Mouse (Mus musculus): ENCODE measurements around the gene Zic2. TPM values are rescaled to one million over a fixed set of nuclear protein-coding genes. Genes with fewer than 3 reads are reported as not detected.

The Zic2 gene
- polyA plus RNA-seq, 1 experiment from 2014 or later: 5.7 TPM

DNA sequence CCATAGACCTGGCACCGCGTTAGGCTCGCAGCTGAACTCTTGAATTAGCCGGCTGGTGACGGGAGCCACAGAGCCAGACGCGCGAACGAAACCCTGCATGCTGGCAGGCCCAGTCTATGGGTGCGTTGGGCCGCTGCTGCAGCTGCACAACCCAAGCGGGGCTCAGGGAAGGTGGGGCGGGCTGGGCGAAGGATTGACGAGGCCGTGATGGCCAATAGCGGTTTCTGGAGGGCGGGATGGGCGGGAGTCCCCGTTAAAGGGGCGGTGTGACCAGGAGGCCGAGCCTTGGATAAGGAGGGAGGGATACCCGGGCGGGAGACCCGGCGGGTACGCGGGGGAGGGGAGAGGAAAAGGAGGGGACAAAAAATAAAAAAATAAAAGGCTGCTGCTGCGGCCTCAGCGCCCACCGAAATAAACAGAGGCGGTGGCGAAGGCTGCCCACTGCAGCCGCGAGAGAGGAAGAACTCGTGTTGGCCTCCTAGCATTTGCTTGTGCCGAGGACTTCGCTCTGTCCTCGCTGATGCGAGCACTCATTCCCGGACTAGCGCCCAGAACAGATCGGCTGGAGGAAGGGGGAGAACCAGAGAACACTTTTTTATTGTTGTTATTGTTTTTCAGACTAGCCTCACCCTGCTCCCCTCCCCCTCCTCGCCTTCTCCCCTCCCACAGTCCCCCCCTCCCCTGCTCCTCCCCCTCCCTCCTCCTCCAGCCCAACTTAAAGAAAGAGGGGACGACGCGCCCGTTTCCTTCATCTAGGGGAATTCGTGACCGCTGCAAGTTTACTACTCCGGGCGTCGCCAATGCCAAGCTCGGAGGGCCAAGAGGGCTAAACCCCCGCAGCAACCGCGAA, 969 bp upstream of the Zic2 start:
- peaks cover 98% of the 10 kb centered on the region for H3K27me3 ChIP-seq (ENCODE audit: low read depth, poor library complexity, severe bottlenecking)

DNA sequence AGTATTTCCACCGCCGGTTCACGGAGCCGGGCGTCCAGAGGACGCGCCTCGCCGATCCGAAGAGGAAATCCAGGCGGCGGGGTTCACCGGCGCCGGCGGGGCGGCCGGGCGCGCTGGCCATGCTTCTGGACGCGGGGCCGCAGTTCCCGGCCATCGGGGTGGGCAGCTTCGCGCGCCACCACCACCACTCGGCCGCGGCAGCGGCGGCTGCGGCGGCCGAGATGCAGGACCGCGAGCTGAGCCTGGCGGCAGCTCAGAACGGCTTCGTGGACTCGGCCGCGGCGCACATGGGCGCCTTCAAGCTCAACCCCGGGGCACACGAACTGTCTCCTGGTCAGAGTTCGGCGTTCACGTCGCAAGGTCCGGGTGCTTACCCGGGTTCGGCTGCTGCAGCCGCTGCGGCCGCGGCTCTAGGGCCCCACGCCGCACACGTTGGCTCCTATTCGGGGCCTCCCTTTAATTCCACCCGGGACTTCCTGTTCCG, 364 bp downstream of the Zic2 start:
- WGBS: under 1% methylated on average over 65 of the region's 65 CpGs
- peaks cover 22% of the 10 kb centered on the region for H3K36me3 ChIP-seq
- H3K4me3 ChIP-seq: peak overlapping the region; percentile 82
- DNase-seq (ENCODE audit: low spot score): no peak
- no peaks in the 10 kb centered on the region for H3K9me3 ChIP-seq (replicated peaks)
- H3K27ac ChIP-seq (replicated peaks): peak overlapping the region; percentile 97
- peaks cover 76% of the 10 kb centered on the region for H3K4me1 ChIP-seq
- peaks cover 98% of the 10 kb centered on the region for H3K27me3 ChIP-seq (ENCODE audit: low read depth, poor library complexity, severe bottlenecking)

More for the DNA sequence above, 969 bp upstream of the Zic2 start:
- H3K9me3 ChIP-seq (replicated peaks): no peaks in the 10 kb centered on the region
- peak overlapping the region; percentile 82 for H3K4me3 ChIP-seq
- H3K4me1 ChIP-seq: peaks cover 73% of the 10 kb centered on the region
- H3K27ac ChIP-seq (replicated peaks): peak overlapping the region; percentile 97
- peaks cover 22% of the 10 kb centered on the region for H3K36me3 ChIP-seq
- under 1% methylated on average over 54 of the region's 57 CpGs for WGBS
- peak; percentile 92 for DNase-seq (ENCODE audit: low spot score)

DNA sequence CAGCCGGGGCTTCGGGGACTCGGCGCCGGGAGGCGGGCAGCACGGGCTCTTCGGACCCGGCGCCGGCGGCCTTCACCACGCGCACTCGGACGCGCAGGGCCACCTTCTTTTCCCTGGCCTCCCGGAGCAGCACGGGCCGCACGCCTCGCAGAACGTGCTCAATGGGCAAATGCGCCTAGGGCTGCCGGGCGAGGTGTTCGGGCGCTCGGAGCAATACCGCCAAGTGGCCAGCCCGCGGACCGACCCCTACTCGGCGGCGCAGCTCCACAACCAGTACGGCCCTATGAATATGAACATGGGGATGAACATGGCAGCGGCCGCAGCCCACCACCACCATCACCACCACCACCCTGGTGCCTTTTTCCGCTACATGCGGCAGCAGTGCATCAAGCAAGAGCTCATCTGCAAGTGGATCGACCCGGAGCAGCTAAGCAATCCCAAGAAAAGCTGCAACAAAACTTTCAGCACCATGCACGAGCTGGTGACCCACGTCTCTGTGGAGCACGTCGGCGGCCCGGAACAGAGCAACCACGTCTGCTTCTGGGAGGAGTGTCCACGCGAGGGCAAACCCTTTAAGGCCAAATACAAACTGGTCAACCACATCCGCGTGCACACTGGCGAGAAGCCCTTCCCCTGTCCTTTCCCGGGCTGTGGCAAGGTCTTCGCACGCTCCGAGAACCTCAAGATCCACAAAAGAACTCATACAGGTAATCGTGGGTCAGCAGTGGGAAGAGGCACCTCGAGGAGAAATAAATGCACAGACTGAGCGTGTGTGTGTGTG, 996 bp downstream of the Zic2 start:
- Histone ChIP-seq H3K27me3 (ENCODE audit: low read depth, poor library complexity, severe bottlenecking) (peaks cover 98% of the 10 kb centered on the region), H3K4me1 (peaks cover 81% of the 10 kb centered on the region), H3K27ac (replicated peaks) (peak overlapping the region; percentile 97), H3K36me3 (peaks cover 22% of the 10 kb centered on the region), H3K4me3 (peak overlapping the region; percentile 82), H3K9me3 (replicated peaks) (no peaks in the 10 kb centered on the region)
- under 1% methylated on average over 62 of the region's 62 CpGs for WGBS
- peak; percentile 69 for DNase-seq (ENCODE audit: low spot score)

DNA sequence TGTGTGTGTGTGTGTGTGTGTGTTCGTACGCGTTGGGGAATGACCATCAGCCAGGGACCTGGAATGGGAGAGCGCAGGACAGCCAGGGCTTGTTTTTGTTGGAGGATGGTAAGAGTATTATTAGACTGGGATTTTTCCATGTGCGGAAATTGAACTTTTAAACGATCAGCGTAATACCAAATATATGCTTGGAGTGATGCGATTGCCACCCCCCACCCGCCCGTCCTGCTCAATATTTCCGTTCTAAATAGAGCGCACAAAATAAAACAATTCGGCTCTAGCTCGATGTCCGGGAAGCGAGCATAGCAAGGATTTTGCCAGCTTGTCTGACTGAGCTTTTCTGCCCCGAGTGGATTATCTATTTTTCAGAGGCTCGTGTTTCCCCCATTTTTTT, 1.6 kb downstream of the Zic2 start:
- Histone ChIP-seq H3K36me3 (peaks cover 22% of the 10 kb centered on the region), H3K4me1 (peaks cover 81% of the 10 kb centered on the region), H3K4me3 (peak overlapping the region; percentile 82), H3K27me3 (ENCODE audit: low read depth, poor library complexity, severe bottlenecking) (peaks cover 98% of the 10 kb centered on the region), H3K27ac (replicated peaks) (peak overlapping the region; percentile 97), H3K9me3 (replicated peaks) (no peaks in the 10 kb centered on the region)
- no peak for DNase-seq (ENCODE audit: low spot score)
- 0% methylated on average over 18 of the region's 18 CpGs for WGBS

DNA sequence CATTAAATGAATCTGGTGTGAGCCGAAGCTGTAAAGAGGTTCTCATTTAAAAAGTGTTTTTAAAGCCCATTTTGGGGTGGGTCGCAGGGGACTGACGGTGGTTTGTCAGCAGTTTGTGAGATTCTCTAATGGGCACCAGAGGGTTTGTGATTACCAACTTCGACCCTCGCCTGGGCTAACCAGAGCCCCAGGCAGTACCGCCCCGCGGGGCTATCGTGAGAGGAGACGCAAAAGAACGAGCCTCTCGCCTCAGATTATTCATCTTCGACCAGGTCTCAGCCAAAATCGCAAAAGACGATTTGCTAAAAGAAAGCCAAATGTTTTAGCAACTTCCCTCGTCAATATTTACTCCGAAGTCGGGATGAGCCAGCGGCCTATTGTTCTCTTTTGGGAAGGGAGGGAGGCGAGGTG, 2.0 kb downstream of the Zic2 start:
- peak overlapping the region; percentile 97 for H3K27ac ChIP-seq (replicated peaks)
- peaks cover 98% of the 10 kb centered on the region for H3K27me3 ChIP-seq (ENCODE audit: low read depth, poor library complexity, severe bottlenecking)
- H3K9me3 ChIP-seq (replicated peaks): no peaks in the 10 kb centered on the region
- WGBS: under 1% methylated on average over 20 of the region's 20 CpGs
- peaks cover 82% of the 10 kb centered on the region for H3K4me1 ChIP-seq
- peaks cover 22% of the 10 kb centered on the region for H3K36me3 ChIP-seq
- H3K4me3 ChIP-seq: peak overlapping the region; percentile 82
- DNase-seq (ENCODE audit: low spot score): peak; percentile 59

DNA sequence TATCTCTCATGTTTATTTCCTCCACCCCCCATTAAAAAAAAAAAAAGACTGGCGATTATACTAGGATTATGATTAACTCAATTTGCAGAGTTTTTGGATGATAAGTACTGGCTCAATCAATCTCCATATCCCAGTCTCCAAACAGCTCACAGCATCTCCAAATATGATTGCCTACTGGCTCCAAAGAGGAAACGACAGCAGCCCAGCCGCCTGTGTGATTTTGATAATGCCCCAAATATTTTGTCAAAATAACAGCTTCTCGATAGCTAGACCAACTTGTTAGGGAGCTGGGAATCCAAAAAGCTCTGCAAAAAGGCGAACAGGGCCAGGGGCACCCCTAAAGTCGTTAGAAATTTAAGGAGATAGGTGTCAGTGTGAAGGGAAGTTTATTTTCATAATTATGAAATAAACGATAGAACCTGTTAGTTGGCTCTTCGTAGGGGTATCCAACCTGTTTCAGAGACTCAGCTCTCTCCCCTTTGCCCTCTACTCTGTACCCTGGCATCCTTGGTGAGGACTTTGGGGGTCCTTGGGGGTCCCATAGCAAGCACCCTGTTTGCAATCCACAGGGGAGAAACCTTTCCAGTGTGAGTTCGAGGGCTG, 2.8 kb downstream of the Zic2 start:
- H3K36me3 ChIP-seq: peaks cover 22% of the 10 kb centered on the region
- peaks cover 98% of the 10 kb centered on the region for H3K27me3 ChIP-seq (ENCODE audit: low read depth, poor library complexity, severe bottlenecking)
- H3K27ac ChIP-seq (replicated peaks): peak overlapping the region; percentile 97
- no peak for DNase-seq (ENCODE audit: low spot score)
- no peaks in the 10 kb centered on the region for H3K9me3 ChIP-seq (replicated peaks)
- peaks cover 82% of the 10 kb centered on the region for H3K4me1 ChIP-seq
- H3K4me3 ChIP-seq: peak overlapping the region; percentile 82
- WGBS: 2% methylated on average over 9 of the region's 9 CpGs

DNA sequence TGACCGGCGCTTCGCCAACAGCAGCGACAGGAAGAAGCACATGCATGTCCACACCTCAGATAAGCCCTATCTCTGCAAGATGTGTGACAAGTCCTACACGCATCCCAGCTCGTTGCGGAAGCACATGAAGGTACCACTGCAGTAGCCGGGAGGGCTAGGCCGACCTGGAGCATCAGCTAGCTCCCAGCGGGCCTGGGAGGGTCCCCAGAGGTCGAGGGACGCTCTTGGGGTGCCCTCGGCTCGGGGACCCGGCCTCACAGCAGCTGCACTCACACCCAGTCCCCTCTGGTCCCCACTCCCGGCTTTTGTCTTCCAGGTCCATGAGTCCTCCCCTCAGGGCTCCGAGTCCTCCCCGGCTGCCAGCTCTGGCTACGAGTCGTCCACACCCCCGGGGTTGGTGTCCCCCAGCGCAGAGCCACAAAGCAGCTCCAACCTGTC, 3.4 kb downstream of the Zic2 start:
- H3K4me3 ChIP-seq: peak overlapping the region; percentile 82
- WGBS: under 1% methylated on average over 22 of the region's 22 CpGs
- peaks cover 82% of the 10 kb centered on the region for H3K4me1 ChIP-seq
- peaks cover 98% of the 10 kb centered on the region for H3K27me3 ChIP-seq (ENCODE audit: low read depth, poor library complexity, severe bottlenecking)
- peak; percentile 78 for DNase-seq (ENCODE audit: low spot score)
- H3K9me3 ChIP-seq (replicated peaks): no peaks in the 10 kb centered on the region
- H3K36me3 ChIP-seq: peaks cover 22% of the 10 kb centered on the region
- H3K27ac ChIP-seq (replicated peaks): peak overlapping the region; percentile 97

DNA sequence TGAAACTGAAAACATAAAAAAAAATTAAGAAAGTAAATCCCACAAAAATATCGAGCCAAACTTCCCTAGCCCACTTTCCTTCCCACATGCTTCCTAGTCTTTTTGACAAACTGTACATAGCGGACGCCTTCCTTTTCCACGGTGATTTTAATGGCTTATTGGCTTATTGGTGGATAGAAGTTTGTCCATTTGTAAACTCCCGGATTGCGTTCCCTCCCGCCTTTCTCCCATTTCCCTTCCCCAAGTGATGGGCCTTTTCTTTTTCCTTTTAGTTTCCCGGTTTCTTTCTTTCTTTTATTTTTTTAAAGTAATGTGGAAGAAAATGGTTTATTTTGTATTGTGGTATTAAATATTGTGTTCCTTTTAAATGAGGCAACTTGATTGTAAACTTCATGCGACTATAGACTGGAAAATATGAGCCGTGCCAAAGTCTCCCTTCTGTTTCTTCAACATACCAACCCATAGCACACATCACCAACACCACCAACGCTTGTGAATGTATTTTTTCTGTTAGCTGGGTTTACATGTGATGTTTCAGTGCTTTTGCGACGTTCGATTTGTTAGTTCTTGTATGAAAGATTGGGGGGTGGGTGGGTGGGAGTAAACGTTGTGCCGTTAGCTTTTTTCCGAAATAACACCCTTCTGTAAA, 4.3 kb downstream of the Zic2 start:
- H3K36me3 ChIP-seq: peaks cover 22% of the 10 kb centered on the region
- 8% methylated on average over 17 of the region's 17 CpGs for WGBS
- peak overlapping the region; percentile 82 for H3K4me3 ChIP-seq
- peaks cover 98% of the 10 kb centered on the region for H3K27me3 ChIP-seq (ENCODE audit: low read depth, poor library complexity, severe bottlenecking)
- peak overlapping the region; percentile 97 for H3K27ac ChIP-seq (replicated peaks)
- DNase-seq (ENCODE audit: low spot score): peak; percentile 19
- peaks cover 82% of the 10 kb centered on the region for H3K4me1 ChIP-seq
- H3K9me3 ChIP-seq (replicated peaks): no peaks in the 10 kb centered on the region

DNA sequence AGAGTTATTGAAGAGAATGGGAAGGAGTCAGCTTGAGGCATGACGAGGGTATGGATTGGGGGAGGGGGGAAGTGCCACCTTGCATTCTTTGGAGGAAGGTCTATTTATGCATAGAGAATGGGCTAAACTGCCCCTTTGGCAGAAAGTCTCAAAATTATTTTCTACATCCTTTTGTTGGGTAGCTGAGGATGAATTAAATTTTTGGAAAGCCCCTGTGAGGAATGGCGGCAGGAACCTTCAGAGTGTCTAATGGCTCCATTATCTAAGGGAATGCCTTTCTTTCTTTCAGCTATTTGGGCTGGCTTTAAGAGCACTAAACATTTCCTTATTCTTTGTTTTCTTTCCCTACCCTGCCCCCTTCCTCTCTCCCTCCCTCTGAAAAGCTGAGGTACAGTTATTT, 5.1 kb downstream of the Zic2 start:
- peaks cover 22% of the 10 kb centered on the region for H3K36me3 ChIP-seq
- 3% methylated on average over 2 of the region's 2 CpGs for WGBS
- H3K4me3 ChIP-seq: peak overlapping the region; percentile 82
- H3K9me3 ChIP-seq (replicated peaks): no peaks in the 10 kb centered on the region
- DNase-seq (ENCODE audit: low spot score): peak; percentile 41
- peaks cover 82% of the 10 kb centered on the region for H3K4me1 ChIP-seq
- peak overlapping the region; percentile 97 for H3K27ac ChIP-seq (replicated peaks)
- H3K27me3 ChIP-seq (ENCODE audit: low read depth, poor library complexity, severe bottlenecking): peaks cover 98% of the 10 kb centered on the region

DNA sequence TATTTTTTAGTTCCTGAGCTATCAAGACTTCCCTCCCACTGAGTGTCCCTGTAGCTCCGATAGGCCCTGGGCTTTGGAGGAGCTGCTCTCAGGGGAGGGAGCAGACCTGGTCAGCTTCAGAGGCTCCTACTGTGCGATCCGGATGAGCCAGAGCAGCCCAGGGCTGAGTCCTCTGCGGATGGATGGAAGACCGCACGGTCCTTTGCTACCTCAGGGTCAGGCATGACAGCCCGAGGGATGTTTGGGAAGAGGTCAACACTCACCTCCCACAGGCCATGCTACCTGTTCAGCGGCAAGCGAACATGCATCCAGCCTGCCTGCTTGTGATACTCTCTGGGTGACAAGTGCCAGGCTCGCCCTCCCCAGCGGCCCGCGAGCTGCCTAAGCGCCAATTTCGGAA, 5.9 kb downstream of the Zic2 start:
- Histone ChIP-seq H3K36me3 (peaks cover 18% of the 10 kb centered on the region), H3K9me3 (replicated peaks) (no peaks in the 10 kb centered on the region), H3K4me3 (peak overlapping the region; percentile 82), H3K27ac (replicated peaks) (peak overlapping the region; percentile 97), H3K27me3 (ENCODE audit: low read depth, poor library complexity, severe bottlenecking) (peaks cover 98% of the 10 kb centered on the region), H3K4me1 (peaks cover 80% of the 10 kb centered on the region)
- peak; percentile 58 for DNase-seq (ENCODE audit: low spot score)
- 2% methylated on average over 15 of the region's 15 CpGs for WGBS

DNA sequence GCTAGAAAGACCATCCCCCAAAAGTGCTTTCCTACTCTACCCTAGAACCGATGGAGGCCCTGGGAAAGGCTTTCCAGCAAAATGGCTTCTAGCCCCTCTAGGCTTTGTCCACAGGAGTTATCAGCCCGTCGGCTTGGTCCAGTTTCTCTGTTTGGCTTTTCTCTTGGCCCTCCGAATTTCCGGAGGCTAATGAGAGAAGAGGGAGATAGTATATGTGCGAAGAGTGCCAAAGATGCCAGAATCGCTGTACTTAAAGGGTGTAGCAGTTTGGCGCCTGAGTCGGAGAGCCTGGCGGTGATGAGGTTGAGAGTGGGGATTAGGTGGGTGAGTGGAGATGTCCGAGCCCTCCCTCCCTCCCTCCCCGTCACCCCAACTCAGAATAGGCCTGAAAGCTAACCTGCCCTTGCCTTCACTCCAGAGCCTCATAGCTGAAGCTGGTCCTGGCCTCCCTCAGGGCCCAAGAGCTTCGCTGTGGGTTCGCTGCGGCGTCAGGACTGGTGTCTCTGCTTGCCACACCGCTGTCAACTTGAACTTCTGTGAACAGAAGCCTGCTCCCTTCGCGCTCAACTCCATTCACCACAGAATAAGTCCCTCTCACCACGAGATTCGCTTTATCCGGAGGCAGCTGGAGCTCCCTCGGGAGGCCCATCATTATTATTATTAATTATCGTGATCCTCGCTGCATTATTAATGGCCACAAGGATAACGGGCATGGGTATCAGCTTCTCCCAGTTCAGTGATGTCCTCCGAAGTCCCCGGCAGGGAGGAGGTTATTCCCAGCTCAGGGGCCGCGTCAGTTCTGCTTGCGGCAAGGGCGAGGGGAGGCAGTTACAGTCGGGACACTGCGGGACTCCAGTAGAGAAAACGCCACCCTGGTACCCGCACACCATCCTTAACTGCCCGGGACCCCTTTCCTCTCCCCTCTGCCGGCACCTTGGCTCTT, 7.1 kb downstream of the Zic2 start:
- peak overlapping the region; percentile 82 for H3K4me3 ChIP-seq
- H3K27me3 ChIP-seq (ENCODE audit: low read depth, poor library complexity, severe bottlenecking): peaks cover 98% of the 10 kb centered on the region
- peaks cover 76% of the 10 kb centered on the region for H3K4me1 ChIP-seq
- under 1% methylated on average over 38 of the region's 38 CpGs for WGBS
- no peaks in the 10 kb centered on the region for H3K9me3 ChIP-seq (replicated peaks)
- peak overlapping the region; percentile 97 for H3K27ac ChIP-seq (replicated peaks)
- DNase-seq (ENCODE audit: low spot score): peak; percentile 71
- peaks cover 12% of the 10 kb centered on the region for H3K36me3 ChIP-seq
